Mouse (Mus musculus) spleen, postnatal 10 days (tissue): ENCODE measurements around the gene Olfr482.

Experiments
- DNase-seq, 2 experiments: peaks; one replicate each; pipeline ENCODE4 v3.0.0; 2021 to 2022; ENCODE audit warnings: low spot score in 2 of 2

The Olfr482 gene

DNA sequence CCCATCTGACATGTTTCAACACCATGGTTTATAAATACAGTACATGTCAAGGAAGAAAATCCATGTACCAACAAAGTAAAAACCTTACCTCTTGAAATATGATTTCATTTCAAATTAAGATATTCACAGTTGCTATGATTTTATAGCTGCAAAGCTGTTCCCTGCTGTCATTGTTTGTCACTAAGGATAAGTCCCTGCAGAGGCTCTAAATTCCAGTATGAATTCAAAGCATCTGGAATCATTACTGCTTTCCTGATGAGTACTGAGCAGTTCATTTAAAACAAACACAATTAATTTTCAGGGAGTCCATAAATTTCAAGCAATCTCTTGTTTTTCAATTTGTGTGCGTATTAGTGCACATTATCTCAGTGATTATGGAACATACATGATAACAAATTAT is at the start of gene Olfr482:
Gene Olfr482, minus strand, starts transcription at position 101 of the 400 bp plus-strand sequence.
- no peak for DNase-seq

GRCm38 (mm10) chr7:108127349-108127748 is 30.0 kb upstream of the Olfr482 start, which contains the start of gene Olfr484:
Gene Olfr484 (minus strand): TSS chr7:108127449.
- no peak for DNase-seq

DNA sequence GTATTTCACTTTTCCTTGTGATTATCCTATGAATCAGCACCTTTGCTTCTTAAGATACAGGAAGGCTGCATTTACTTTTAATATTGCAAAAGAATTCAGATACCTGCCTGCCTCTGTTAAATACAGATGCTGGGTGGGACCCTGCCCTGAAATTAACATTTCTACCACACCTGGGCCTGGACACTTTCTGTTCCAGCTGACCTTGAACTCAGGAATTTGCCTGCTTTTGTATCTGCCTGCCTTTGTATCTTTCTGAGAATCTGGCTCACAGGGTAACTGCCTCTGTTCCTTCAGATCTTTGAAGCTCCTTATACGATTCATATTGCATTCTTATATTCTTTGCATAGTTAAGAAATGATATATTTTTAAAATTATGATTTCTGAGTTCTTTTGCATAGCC is 24.0 kb upstream of the Olfr482 start:
- no peak for DNase-seq

- DNase-seq, result no peak
These were observed 23.3 kb upstream of the Olfr482 start for GRCm38 (mm10) chr7:108120681-108121080.

- no peak for DNase-seq
These were observed 3.2 kb upstream of the Olfr482 start, which contains the start of gene Olfr483 for GRCm38 (mm10) chr7:108100549-108100948. Gene Olfr483 (plus strand): TSS chr7:108100849.

GRCm38 (mm10) chr7:108079555-108079954 is 17.8 kb downstream of the Olfr482 start, which contains the start of gene Olfr481:
Gene Olfr481 (plus strand): TSS chr7:108079855.
- DNase-seq, result no peak

GRCm38 (mm10) chr7:108067246-108067645 is 30.1 kb downstream of the Olfr482 start, which contains the start of gene Olfr480:
Gene Olfr480 (minus strand): TSS chr7:108067346.
- DNase-seq, result no peak

GRCm38 (mm10) chr7:108050393-108050792 is 47.0 kb downstream of the Olfr482 start, which contains the start of gene Olfr479:
Gene Olfr479 (plus strand): TSS chr7:108050693.
- no peak for DNase-seq
